Mouse (Mus musculus) large intestine, adult 2 months (tissue): Measurements from ENCODE around the gene Rfc4. TPM values are rescaled to one million over a fixed set of nuclear protein-coding genes. Genes with fewer than 3 reads are reported as not detected.

Experiments
- DNase-seq: peaks from one replicate; pipeline ENCODE4 v3.0.0-alpha.2; 2012; ENCODE audit warnings: low read depth, low spot score
- WGBS: fragments of 180-500 bp; shearing (Covaris S2); methylation state at CpG from one replicate; pipeline ENCODE4 v1.1.7; 2018; 5-methylcytosine and 5-hydroxymethylcytosine counted together
- polyA plus RNA-seq: library from polyadenylated mRNA; depleted of rRNA; stranded (reverse); fragments of >200 nt; gene quantifications from 2 replicates; pipeline ENCODE4 v1.2.3, GENCODE M21; 2012; rRNA removed

Rfc4 gene
- 1.0 and 1.7 TPM in 2 replicates for polyA plus RNA-seq

GRCm38 (mm10) chr16:23127673-23128375 is at the start of gene Rfc4:
Rfc4 (minus strand) TSS chr16:23127737.
- under 1% methylated on average over 51 of the region's 51 CpGs for WGBS
- DNase-seq = no peak

- no peak for DNase-seq
- 27% methylated on average over 3 of the region's 3 CpGs for WGBS
Measured at GRCm38 (mm10) chr16:23175956-23176355, 48.4 kb upstream of the Rfc4 start.

- 88% methylated on average over 5 of the region's 5 CpGs for WGBS
- no peak for DNase-seq
Measured at GRCm38 (mm10) chr16:23174855-23175254, 47.3 kb upstream of the Rfc4 start.

DNA sequence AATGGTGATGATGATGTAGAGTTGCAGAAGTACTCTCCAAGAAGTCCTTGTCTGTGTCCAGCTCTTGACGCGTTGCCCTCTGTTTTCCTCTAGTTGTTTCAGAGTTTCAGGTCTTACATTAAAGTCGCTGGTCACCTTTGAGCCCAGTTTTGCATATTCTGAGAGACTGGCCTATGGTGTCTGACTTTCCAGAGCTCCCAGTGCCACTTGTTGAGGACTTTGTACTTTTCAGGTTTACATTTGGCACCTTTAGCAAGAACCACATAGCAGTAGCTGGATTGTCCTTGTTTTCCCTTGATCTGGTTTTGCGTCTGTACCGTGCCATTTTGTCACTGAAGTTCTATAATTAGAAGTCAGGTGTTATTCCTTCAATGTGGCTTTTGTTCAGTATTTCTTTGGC is 46.4 kb upstream of the Rfc4 start:
- 62% methylated on average over 5 of the region's 5 CpGs for WGBS
- no peak for DNase-seq

DNA sequence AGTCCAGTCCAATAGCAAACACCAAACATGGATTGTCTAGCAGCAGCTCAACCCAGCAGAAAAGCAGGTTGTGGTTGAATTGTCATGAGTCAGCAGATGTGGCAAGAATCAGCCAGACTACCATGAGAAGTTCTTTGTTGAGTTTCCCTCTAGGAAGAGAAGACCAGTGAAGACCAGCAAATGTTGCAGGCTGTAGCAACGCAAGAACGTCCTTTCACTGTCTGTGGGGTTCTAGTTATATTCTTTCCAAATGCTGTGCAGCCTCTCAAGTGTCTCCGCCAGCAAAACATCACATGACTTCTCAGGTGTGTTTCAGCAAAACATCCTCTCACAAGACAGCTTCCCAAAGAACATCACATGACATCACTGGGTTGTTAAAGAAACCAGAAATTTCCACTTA is 43.3 kb upstream of the Rfc4 start:
- 86% methylated on average over 3 of the region's 3 CpGs for WGBS
- no peak for DNase-seq

DNA sequence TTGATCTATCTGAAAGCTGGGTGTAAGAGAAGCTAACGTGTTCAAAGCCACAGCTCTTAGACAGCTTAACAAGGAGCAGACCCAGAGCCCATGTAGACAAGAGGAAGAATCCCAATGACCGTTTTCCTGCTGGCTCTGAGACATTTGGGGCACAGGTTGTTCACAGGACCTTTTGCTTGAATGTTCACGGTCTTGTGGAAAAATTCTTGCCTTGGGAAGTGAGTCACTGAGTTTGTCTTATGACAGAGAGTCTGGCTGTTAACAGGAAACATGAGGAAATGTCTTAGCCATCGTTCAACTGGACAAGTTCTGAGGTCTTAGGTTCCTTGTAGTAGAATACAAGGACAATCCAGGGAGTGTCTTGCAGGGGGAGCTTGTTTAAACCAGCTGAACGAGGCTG is 39.5 kb upstream of the Rfc4 start:
- no peak for DNase-seq
- 23% methylated on average over 5 of the region's 5 CpGs for WGBS

DNA sequence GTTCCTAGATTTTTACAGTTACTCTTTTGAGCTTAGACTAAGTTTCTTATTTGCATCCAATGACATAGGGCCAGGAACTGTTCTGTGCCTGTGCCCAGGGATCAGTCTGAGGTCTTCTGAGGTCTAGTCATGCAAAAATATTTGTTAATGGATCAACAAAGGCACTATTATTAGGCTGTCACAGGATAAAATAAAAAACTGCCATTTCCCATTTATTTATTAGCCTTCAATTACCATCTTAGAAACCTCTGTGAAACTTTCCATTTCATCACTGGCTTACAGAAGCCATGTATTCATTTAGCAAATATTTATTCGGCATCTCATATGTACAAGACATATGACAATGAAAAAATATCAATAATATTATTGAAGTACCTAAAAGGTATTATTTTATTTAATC is 39.1 kb upstream of the Rfc4 start:
- 83% methylated on average over 1 of the region's 1 CpGs for WGBS
- DNase-seq = no peak

- WGBS = 74% methylated on average over 9 of the region's 9 CpGs
- DNase-seq = no peak
Measured at GRCm38 (mm10) chr16:23165441-23165840, 37.9 kb upstream of the Rfc4 start.

GRCm38 (mm10) chr16:23164443-23164842 is 36.9 kb upstream of the Rfc4 start:
- DNase-seq = no peak
- WGBS = 54% methylated on average over 6 of the region's 6 CpGs

DNA sequence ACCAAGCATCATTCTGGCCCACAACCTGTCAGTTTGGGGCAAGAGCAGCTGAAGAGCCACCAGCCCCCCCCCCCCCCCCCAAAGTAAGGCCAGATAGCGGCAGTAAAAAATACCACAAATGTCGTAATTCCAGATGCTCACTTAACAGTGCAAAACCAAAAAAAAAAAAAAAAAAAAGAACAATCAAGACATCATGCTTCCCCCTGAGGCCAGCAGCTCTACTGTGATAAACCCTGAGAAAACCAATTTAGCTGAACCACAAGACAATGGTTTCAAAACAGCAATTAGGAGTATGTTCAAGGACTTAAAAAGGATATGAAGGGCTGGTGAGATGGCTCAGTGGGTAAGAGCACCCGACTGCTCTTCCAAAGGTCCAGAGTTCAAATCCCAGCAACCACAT is 34.6 kb upstream of the Rfc4 start:
- no peak for DNase-seq
- WGBS = 55% methylated on average over 3 of the region's 3 CpGs

DNA sequence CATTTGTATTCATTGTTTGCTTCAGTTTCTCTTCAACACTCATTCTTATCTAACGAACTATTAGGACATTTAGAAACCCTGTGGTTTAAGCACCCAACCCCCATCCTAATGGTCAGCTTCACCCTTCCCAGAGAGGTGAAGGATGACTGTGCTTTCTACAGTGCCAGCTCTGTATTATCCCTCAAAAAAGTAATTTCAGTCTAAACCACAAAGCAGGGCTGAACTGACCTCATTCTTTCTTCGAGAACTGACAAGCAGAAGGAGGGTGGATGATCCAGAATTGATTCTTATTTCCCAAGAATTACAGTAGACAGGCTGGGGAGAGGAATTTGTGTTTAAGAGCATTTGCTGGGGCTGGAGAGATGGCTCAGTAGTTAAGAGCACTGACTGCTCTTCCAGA is 32.2 kb upstream of the Rfc4 start:
- 71% methylated on average over 2 of the region's 2 CpGs for WGBS

DNA sequence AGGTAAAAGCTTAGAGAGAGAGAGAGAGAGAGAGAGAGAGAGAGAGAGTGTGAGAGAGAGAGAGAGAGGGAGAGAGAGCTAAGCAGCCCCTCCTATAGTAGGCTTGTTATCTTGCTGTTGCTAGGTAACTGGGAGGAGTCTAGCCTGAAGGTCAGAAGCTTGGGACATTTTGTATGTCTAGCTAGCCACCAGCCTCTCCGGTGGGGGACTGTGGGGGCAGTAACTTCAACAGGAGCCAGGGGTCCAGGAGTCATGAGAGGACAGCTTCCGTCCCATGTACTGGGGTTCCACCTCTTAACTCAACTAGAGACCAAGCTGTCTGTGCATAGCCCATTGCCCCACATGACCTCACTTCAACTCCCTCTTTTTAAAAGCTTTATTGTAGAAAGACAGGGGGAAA is 31.4 kb upstream of the Rfc4 start:
- no peak for DNase-seq
- WGBS = 48% methylated on average over 2 of the region's 2 CpGs

More for the DNA sequence above, 32.2 kb upstream of the Rfc4 start:
- DNase-seq = no peak

DNA sequence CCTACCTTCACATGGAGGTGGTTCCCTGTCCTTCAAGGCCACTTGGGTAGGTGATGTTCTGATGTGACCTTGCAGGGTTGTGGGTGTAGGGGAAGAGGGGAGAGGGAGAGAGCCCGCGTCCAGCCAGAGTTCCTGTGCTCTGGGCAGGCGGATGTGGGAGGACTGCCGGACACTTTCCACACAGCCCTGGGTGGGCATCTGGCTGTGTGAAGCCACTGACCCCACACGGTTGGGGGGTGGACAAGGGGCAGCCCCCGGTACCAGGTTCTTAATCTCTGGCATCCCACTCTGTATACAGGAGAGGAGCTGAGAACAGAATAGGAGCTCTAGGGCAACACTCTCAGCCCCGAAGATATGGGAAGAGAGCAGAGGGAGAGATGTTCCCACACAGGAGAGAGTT is 30.8 kb upstream of the Rfc4 start:
- DNase-seq = no peak
- 95% methylated on average over 7 of the region's 7 CpGs for WGBS

GRCm38 (mm10) chr16:23157013-23157412 is 29.5 kb upstream of the Rfc4 start:
- 95% methylated on average over 13 of the region's 13 CpGs for WGBS
- DNase-seq = no peak

GRCm38 (mm10) chr16:23154261-23154660 is 26.7 kb upstream of the Rfc4 start:
- 69% methylated on average over 5 of the region's 5 CpGs for WGBS
- DNase-seq = no peak

DNA sequence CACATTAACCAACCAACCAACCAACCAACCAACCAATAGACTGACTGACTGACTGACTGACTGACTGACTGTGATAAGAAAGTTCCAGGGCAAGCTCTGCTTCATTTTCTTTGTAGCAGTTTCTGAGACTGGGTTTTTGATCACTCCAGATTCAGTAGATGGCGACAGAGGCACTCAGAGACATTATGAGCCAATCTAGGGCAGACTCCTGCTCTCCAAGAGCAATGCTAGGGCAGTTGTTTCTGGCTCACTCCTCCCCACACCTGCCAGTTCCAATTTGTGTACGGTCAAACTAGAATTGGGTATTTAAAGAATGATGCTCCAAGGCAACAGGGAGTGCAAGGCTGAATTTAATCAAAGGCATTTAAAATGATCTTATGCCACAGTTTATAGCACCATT is 23.9 kb upstream of the Rfc4 start:
- whole genome bisulfite sequencing = 4% methylated on average over 2 of the region's 2 CpGs
- peak; percentile 7 for DNase-seq

DNA sequence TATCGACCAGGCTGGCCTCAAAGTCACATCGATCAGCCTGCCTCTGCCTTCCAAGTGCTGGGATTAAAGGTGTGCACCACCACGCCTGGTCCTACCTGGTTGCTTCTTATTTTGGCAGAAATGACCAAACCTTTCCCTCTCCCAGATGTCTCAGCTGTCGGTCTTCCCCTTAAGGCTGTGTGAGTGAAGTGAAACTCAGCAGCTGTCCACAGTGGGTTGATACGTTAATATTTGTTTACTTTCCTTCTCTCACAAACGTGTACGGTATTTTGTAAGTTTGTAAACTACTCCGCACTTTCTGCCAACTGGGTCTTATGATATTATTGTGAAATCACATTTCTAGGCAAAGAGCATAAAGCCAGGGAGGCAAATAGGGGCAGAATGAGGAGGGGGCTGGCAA is 21.9 kb upstream of the Rfc4 start:
- 51% methylated on average over 8 of the region's 8 CpGs for WGBS

DNA sequence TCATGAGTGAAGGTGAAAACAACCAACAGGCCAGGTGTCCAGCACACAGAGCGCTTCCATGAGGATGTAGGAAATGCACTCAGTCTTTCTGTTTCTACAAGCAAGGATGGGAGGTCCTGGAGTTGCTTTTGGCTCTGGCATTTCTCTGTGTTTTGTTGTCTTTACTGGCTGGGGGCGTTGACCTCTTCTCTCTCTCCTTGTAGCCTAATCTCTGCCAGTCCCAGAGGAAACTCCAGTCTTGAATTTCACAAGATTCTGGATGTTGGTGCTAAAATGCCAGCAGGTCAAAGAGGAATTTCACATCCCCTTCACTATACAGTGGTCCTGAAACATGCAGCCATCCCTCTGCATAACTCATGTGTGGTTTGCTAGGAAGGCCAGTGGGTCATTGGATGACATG is 21.4 kb upstream of the Rfc4 start:
- 56% methylated on average over 2 of the region's 2 CpGs for WGBS
- DNase-seq = no peak

More for the DNA sequence above, 21.9 kb upstream of the Rfc4 start:
- no peak for DNase-seq

DNA sequence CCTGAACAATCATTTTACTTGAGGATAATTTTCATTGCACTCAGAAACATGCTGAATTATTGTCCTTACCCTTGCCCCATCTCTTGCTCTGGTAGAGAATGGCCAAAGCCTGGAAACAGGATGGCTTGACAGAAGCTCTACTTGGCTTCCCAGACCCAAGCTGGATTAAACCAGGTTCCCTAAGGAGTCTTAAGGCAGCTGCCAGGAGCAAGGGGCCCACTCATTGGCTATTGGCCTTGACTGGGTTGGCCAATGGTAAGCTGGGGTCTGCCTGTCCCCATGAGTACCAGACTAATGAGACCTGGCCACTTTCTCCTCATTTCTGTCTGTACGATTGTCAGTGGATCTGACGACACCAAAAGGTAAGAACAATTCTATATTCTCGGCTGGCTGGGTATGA is 18.7 kb upstream of the Rfc4 start, which contains the start of gene Adipoq:
TSS of gene Adipoq (plus strand) at position 257 of the 400 bp plus-strand sequence.
- no peak for DNase-seq
- 94% methylated on average over 3 of the region's 3 CpGs for WGBS

DNA sequence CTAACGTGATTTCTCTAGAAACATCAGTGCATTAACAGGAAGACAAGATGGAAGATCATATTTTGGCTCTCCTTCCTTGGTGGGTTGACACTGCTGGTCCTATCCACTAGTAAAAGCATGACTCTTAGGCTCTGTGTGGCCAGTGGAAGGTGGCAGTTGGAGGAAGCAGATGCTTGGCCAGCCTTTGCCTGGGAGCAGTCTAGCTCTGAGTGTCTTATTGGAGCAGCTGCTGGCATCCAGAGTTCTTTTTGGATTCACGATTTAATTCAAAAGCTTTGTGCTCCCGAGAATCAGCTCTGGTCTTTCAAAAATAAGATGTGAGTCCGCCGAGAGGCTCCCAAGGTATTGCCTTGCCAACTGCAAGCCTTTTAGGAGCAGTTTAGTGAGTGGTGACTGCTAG is 17.7 kb upstream of the Rfc4 start:
- no peak for DNase-seq
- WGBS = 73% methylated on average over 5 of the region's 5 CpGs

- 79% methylated on average over 7 of the region's 7 CpGs for WGBS
- no peak for DNase-seq
Measured at GRCm38 (mm10) chr16:23144326-23144725, 16.8 kb upstream of the Rfc4 start.

GRCm38 (mm10) chr16:23140911-23141310 is 13.4 kb upstream of the Rfc4 start:
- 89% methylated on average over 3 of the region's 3 CpGs for WGBS

More at GRCm38 (mm10) chr16:23140911-23141310, 13.4 kb upstream of the Rfc4 start:
- DNase-seq = no peak
